Mouse (Mus musculus): ENCODE results near the gene Cpm. TPM values are rescaled to one million over a fixed set of nuclear protein-coding genes. Genes with fewer than 3 reads are reported as not detected.

The Cpm gene
- total and polyA plus RNA-seq, 3 experiments = 0.04 to 0.31 (median 0.17) TPM

DNA sequence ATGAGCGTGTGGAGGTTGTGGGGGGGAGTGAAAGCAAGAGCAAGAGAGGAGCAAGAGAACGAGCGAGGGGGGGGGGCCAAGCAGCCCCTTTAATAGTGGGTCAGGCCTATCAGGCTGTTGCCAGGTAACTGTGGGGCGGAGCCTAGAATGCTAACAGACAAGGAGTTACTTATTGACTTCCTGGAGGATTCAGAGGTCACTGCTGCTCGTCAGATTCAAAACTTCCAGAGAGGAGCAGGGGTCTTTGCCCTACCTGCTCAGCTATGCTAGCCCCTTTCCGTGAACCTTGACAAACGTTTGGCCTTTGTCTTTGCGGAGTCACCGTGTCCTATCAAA is 34.5 kb downstream of the Cpm start:
- dilution Hi-C loops (cut with MboI; ENCODE audit: extremely low pct_ligation_motif_present, extremely low pct_unique_long_range_greater_than_20kb, low sequenced_read_pairs) = no loop called here
- no peak overlapping the region for H3K27ac ChIP-seq (ENCODE audit: insufficient read depth, low read depth)
- no peak for TF ChIP-seq SMC3 (IDR thresholded peaks at IDR 0.05; ENCODE audit: low read depth, low read length)
- TF ChIP-seq GABPA (IDR thresholded peaks at IDR 0.05; ENCODE audit: insufficient replicate concordance, low read depth, low read length) = no peak
- TF ChIP-seq ZKSCAN1 (IDR thresholded peaks at IDR 0.05; ENCODE audit: borderline replicate concordance, low read depth, low read length) = no peak
- H3K4me3 ChIP-seq (replicated peaks in 1 of 3; ENCODE audit: low read depth in 2 of 3, low read length in 2 of 3, poor library complexity in 1 of 3) = no peak overlapping the region
- no peaks in the 10 kb centered on the region for H3K79me2 ChIP-seq (replicated peaks; ENCODE audit: control insufficient read depth, extremely low read depth, insufficient read depth, poor library complexity, severe bottlenecking)
- H3K27me3 ChIP-seq (replicated peaks) = no peaks in the 10 kb centered on the region
- peaks cover 4 to 5% of the 10 kb centered on the region in 2 experiments; a peak in 2 of 4 replicates for H3K4me1 ChIP-seq (ENCODE audit: control insufficient read depth in 1 of 2, insufficient read depth in 2 of 2)
- no peaks in the 10 kb centered on the region for H3K9me3 ChIP-seq (replicated peaks; ENCODE audit: low read length)
- H3K9ac ChIP-seq (ENCODE audit: insufficient read depth, low read depth) = no peak overlapping the region
- DNase-seq (ENCODE audit: extremely low read depth) = no peak
- no peak overlapping the region for H3K4me2 ChIP-seq (ENCODE audit: insufficient read depth, low read depth, poor library complexity, severe bottlenecking)
- in situ Hi-C loops (cut with MboI; ENCODE audit: low pct_ligation_motif_present, low pct_unique_long_range_greater_than_20kb, low sequenced_read_pairs) = no loop called here
- H3K36me3 ChIP-seq (replicated peaks in 1 of 2; ENCODE audit: control insufficient read depth in 1 of 2, insufficient read depth in 1 of 2, low read length in 1 of 2) = no peaks in the 10 kb centered on the region

DNA sequence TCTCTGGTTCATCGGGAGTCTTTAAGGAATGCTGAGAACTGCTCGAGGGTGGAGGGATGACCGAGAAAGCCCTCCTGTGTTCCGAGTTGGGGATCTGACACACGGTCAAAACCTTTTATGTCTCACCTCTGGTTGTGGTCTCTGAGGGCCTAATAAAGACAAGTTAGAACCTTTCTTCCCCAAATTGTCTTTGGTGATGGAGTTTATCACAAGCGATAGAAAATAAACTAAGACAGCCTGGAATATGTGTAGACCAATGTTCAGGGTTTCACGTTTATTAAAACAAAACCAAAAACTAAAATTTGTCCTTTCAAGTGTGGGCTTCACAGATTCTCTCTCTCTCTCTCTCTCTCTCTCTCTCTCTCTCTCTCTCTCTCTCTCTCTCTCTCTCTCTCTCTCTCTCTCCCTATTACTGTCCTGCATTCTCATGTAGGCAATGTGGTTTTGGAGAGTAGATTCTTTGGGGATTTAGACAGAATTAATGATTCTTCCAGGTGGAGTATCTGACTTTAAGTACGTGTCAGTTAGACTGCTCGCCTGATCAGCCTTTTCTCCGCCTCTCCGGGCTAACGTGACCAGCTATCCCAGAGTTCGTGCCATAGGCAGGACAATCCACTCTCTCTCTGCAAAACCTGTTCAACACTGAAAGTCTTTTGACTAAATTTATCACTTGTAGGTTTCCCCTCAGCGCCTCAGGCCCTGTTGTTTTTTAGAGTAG is 35.1 kb downstream of the Cpm start:
- in situ Hi-C loops (cut with MboI; ENCODE audit: low pct_ligation_motif_present, low pct_unique_long_range_greater_than_20kb, low sequenced_read_pairs) (no loop called here), dilution Hi-C loops (cut with MboI; ENCODE audit: extremely low pct_ligation_motif_present, extremely low pct_unique_long_range_greater_than_20kb, low sequenced_read_pairs) (no loop called here)
- no peaks in the 10 kb centered on the region for H3K27me3 ChIP-seq (replicated peaks)
- H3K4me1 ChIP-seq (ENCODE audit: control insufficient read depth in 1 of 2, insufficient read depth in 2 of 2) = peaks cover 4 to 5% of the 10 kb centered on the region in 2 experiments; a peak in 2 of 4 replicates
- no peak for TF ChIP-seq JUND (conservative IDR thresholded peaks at IDR 0.05; ENCODE audit: low read depth, low read length)
- no peak for TF ChIP-seq POLR2AphosphoS2 (IDR thresholded peaks at IDR 0.05; ENCODE audit: low read depth, low read length)
- TF ChIP-seq EP300 (IDR thresholded peaks at IDR 0.05; ENCODE audit: low read length) = no peak
- no peak for TF ChIP-seq IRF4 (IDR thresholded peaks at IDR 0.05; ENCODE audit: low read depth, low read length)
- TF ChIP-seq MAZ (IDR thresholded peaks at IDR 0.05; ENCODE audit: low read depth, low read length) = no peak
- no peak for TF ChIP-seq POLR2A (IDR thresholded peaks at IDR 0.05; ENCODE audit: low read depth, low read length)
- H3K4me3 ChIP-seq (replicated peaks in 1 of 3; ENCODE audit: low read depth in 2 of 3, low read length in 2 of 3, poor library complexity in 1 of 3) = no peak overlapping the region
- DNase-seq (ENCODE audit: extremely low read depth) = no peak
- H3K4me2 ChIP-seq (ENCODE audit: insufficient read depth, low read depth, poor library complexity, severe bottlenecking) = no peak overlapping the region
- H3K9me3 ChIP-seq (replicated peaks; ENCODE audit: low read length) = no peaks in the 10 kb centered on the region
- no peaks in the 10 kb centered on the region for H3K36me3 ChIP-seq (replicated peaks in 1 of 2; ENCODE audit: control insufficient read depth in 1 of 2, insufficient read depth in 1 of 2, low read length in 1 of 2)
- H3K27ac ChIP-seq (ENCODE audit: insufficient read depth, low read depth) = no peak overlapping the region
- H3K9ac ChIP-seq (ENCODE audit: insufficient read depth, low read depth) = no peak overlapping the region
- H3K79me2 ChIP-seq (replicated peaks; ENCODE audit: control insufficient read depth, extremely low read depth, insufficient read depth, poor library complexity, severe bottlenecking) = no peaks in the 10 kb centered on the region

DNA sequence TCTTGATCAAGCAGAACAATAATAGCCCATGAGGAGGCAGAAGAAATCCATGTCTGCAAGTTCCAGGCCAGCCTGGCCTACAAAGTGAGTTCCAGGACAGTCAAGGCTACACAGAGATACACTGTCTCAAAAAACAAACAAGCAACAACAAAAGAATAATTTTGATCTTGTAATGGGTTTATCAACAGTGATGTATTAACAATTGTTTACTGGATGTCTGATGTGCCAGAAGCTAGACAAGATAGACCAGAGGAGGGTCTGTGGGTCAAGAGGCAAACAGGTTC is 35.6 kb downstream of the Cpm start:
- in situ Hi-C loops (cut with MboI; ENCODE audit: low pct_ligation_motif_present, low pct_unique_long_range_greater_than_20kb, low sequenced_read_pairs) = no loop called here
- no peak for TF ChIP-seq RCOR1 (conservative IDR thresholded peaks at IDR 0.05; ENCODE audit: low read depth, low read length)
- no peak for TF ChIP-seq TCF12 (IDR thresholded peaks at IDR 0.05; ENCODE audit: low read depth, low read length)
- no peak for TF ChIP-seq ETS1 (conservative IDR thresholded peaks at IDR 0.05; ENCODE audit: low read depth, low read length)
- TF ChIP-seq JUN (IDR thresholded peaks at IDR 0.05; ENCODE audit: insufficient read depth, low read depth, low read length) = no peak
- TF ChIP-seq ZNF384 (IDR thresholded peaks at IDR 0.05; ENCODE audit: low read depth, low read length) = no peak
- TF ChIP-seq ZKSCAN1 (IDR thresholded peaks at IDR 0.05; ENCODE audit: borderline replicate concordance, low read depth, low read length) = no peak
- no peak for TF ChIP-seq MAZ (IDR thresholded peaks at IDR 0.05; ENCODE audit: low read depth, low read length)
- TF ChIP-seq ZC3H11A (IDR thresholded peaks at IDR 0.05; ENCODE audit: low read depth, low read length) = no peak
- TF ChIP-seq MAX (IDR thresholded peaks at IDR 0.05; ENCODE audit: low read length) = no peak
- TF ChIP-seq PAX5 (IDR thresholded peaks at IDR 0.05; ENCODE audit: low read length) = no peak
- no peak for TF ChIP-seq E2F4 (IDR thresholded peaks at IDR 0.05; ENCODE audit: insufficient replicate concordance, low read depth, low read length)
- no peak for TF ChIP-seq SIN3A (IDR thresholded peaks at IDR 0.05; ENCODE audit: low read length)
- no peak for TF ChIP-seq POLR2AphosphoS2 (IDR thresholded peaks at IDR 0.05; ENCODE audit: low read depth, low read length)
- TF ChIP-seq BHLHE40 (IDR thresholded peaks at IDR 0.05; ENCODE audit: low read depth, low read length) = no peak
- TF ChIP-seq MAFK (IDR thresholded peaks at IDR 0.05; ENCODE audit: insufficient replicate concordance, low read length) = no peak
- TF ChIP-seq UBTF (IDR thresholded peaks at IDR 0.05; ENCODE audit: low read depth, low read length) = no peak

More for the DNA sequence above, 35.6 kb downstream of the Cpm start:
- H3K36me3 ChIP-seq (replicated peaks in 1 of 2; ENCODE audit: control insufficient read depth in 1 of 2, insufficient read depth in 1 of 2, low read length in 1 of 2) = no peaks in the 10 kb centered on the region
- no peak overlapping the region for H3K9ac ChIP-seq (ENCODE audit: insufficient read depth, low read depth)
- H3K9me3 ChIP-seq (replicated peaks; ENCODE audit: low read length) = no peaks in the 10 kb centered on the region
- H3K4me1 ChIP-seq (ENCODE audit: control insufficient read depth in 1 of 2, insufficient read depth in 2 of 2) = peaks cover under 1 to 5% of the 10 kb centered on the region in 2 experiments; a peak in 2 of 4 replicates
- no peaks in the 10 kb centered on the region for H3K27me3 ChIP-seq (replicated peaks)
- no peak overlapping the region for H3K27ac ChIP-seq (ENCODE audit: insufficient read depth, low read depth)
- DNase-seq (ENCODE audit: extremely low read depth) = no peak
- no peak overlapping the region for H3K4me2 ChIP-seq (ENCODE audit: insufficient read depth, low read depth, poor library complexity, severe bottlenecking)
- H3K4me3 ChIP-seq (replicated peaks in 1 of 3; ENCODE audit: low read depth in 2 of 3, low read length in 2 of 3, poor library complexity in 1 of 3) = no peak overlapping the region
- H3K79me2 ChIP-seq (replicated peaks; ENCODE audit: control insufficient read depth, extremely low read depth, insufficient read depth, poor library complexity, severe bottlenecking) = no peaks in the 10 kb centered on the region
- dilution Hi-C loops (cut with MboI; ENCODE audit: extremely low pct_ligation_motif_present, extremely low pct_unique_long_range_greater_than_20kb, low sequenced_read_pairs) = no loop called here
